Mouse (Mus musculus) testis, adult 2 months (tissue): Measurements from ENCODE around the gene Cd6. TPM values are rescaled to one million over a fixed set of nuclear protein-coding genes. Genes with fewer than 3 reads are reported as not detected.

Experiments
- H3K27ac ChIP-seq: fragments of 200-500 bp; 2 replicates; pipeline ENCODE4 v1.5.1; 2012; ENCODE audit warnings: low read depth, low read length; ENCODE audit not compliant: control insufficient read depth, insufficient read depth
- H3K27me3 ChIP-seq: fragments of 200-500 bp; 2 replicates; pipeline ENCODE4 v1.6.1; 2012; ENCODE audit warnings: mild to moderate bottlenecking, low read length, moderate library complexity; ENCODE audit not compliant: control insufficient read depth, insufficient read depth
- H3K36me3 ChIP-seq: fragments of 200-500 bp; 2 replicates; pipeline ENCODE4 v1.6.1; 2012; ENCODE audit warnings: mild to moderate bottlenecking, low read length; ENCODE audit not compliant: control insufficient read depth, insufficient read depth
- H3K4me1 ChIP-seq: fragments of 200-500 bp; 2 replicates; pipeline ENCODE4 v1.6.1; 2012; ENCODE audit warnings: low read length; ENCODE audit not compliant: control insufficient read depth, insufficient read depth
- H3K4me3 ChIP-seq: fragments of 200-500 bp; 2 replicates; pipeline ENCODE4 v1.5.1; 2012; ENCODE audit warnings: low read depth, mild to moderate bottlenecking, low read length, moderate library complexity, mixed read lengths; ENCODE audit not compliant: control insufficient read depth
- CTCF ChIP-seq: fragments of 200-500 bp; IDR thresholded peaks from 2 replicates; pipeline ENCODE4 v1.5.1; 2012; ENCODE audit warnings: low read depth, mild to moderate bottlenecking, inconsistent platforms, low read length, moderate library complexity; ENCODE audit not compliant: control insufficient read depth, insufficient read depth, insufficient replicate concordance
- POLR2A ChIP-seq: fragments of 200-500 bp; IDR thresholded peaks from 2 replicates; pipeline ENCODE4 v1.6.1; 2012; ENCODE audit warnings: low read depth, mild to moderate bottlenecking, inconsistent platforms, low read length, moderate library complexity; ENCODE audit not compliant: control insufficient read depth
- polyA plus RNA-seq: library from polyadenylated mRNA; depleted of rRNA; stranded (reverse); fragments of >200 nt; gene quantifications from 2 replicates; pipeline ENCODE4 v1.2.3, GENCODE M21; 2012; rRNA removed

Cd6 gene
- polyA plus RNA-seq, 1 experiment: not detected

- Histone ChIP-seq H3K4me3 (no peak overlapping the region), H3K27me3 (no peaks in the 10 kb centered on the region), H3K36me3 (no peaks in the 10 kb centered on the region), H3K4me1 (peaks cover 3% of the 10 kb centered on the region; the same call in 1 of the 2 replicates), H3K27ac (no peak overlapping the region)
- TF ChIP-seq POLR2A (no peak), CTCF (no peak)
These were observed 87.7 kb downstream of the Cd6 start for GRCm38 (mm10) chr19:10742145-10742544.

GRCm38 (mm10) chr19:10740641-10741440, 89.0 kb downstream of the Cd6 start:
- Histone ChIP-seq H3K36me3 (no peaks in the 10 kb centered on the region), H3K4me1 (peaks cover 3% of the 10 kb centered on the region; the same call in 1 of the 2 replicates), H3K27ac (no peak overlapping the region), H3K27me3 (no peaks in the 10 kb centered on the region), H3K4me3 (no peak overlapping the region)
- TF ChIP-seq CTCF (no peak), POLR2A (no peak)

GRCm38 (mm10) chr19:10739916-10740315, 89.9 kb downstream of the Cd6 start:
- no peak overlapping the region for H3K4me3 ChIP-seq
- TF ChIP-seq CTCF: no peak
- no peak for TF ChIP-seq POLR2A
- H3K36me3 ChIP-seq: no peaks in the 10 kb centered on the region
- no peaks in the 10 kb centered on the region for H3K27me3 ChIP-seq
- H3K4me1 ChIP-seq: peaks cover 3% of the 10 kb centered on the region; the same call in 1 of the 2 replicates
- no peak overlapping the region for H3K27ac ChIP-seq

Other genes starting within 250 kb of the Cd6 start
- gene Ddb1, start 224.7 kb downstream of the Cd6 start, polyA plus RNA-seq: 91.2 and 95.5 TPM in 2 replicates
- gene Tkfc, start 224.4 kb downstream of the Cd6 start, polyA plus RNA-seq: 166 and 174 TPM in 2 replicates
- gene Vwce, start 195.8 kb downstream of the Cd6 start, polyA plus RNA-seq: 1.3 and 2.2 TPM in 2 replicates
- 0.10 and 0.20 TPM in 2 replicates for gene Pga5, start 152.0 kb downstream of the Cd6 start, polyA plus RNA-seq
- gene Vps37c, start 141.3 kb downstream of the Cd6 start, polyA plus RNA-seq: 29.0 and 33.6 TPM in 2 replicates
- gene Cd5, start 91.1 kb downstream of the Cd6 start, polyA plus RNA-seq: 0.06 and 0.18 TPM in 2 replicates
- 0.43 and 0.67 TPM in 2 replicates for gene Slc15a3, start 9.7 kb upstream of the Cd6 start, polyA plus RNA-seq
- 2.6 and 3.1 TPM in 2 replicates for gene Tmem132a, start 39.9 kb upstream of the Cd6 start, polyA plus RNA-seq
- 40.3 and 44.3 TPM in 2 replicates for gene Tmem109, start 51.9 kb upstream of the Cd6 start, polyA plus RNA-seq
- gene Prpf19, start 65.2 kb upstream of the Cd6 start, polyA plus RNA-seq: 86.2 and 86.5 TPM in 2 replicates
- 0.15 and 0.24 TPM in 2 replicates for gene Zp1, start 90.6 kb upstream of the Cd6 start, polyA plus RNA-seq
- 0.88 and 1.2 TPM in 2 replicates for gene Ptgdr2, start 107.1 kb upstream of the Cd6 start, polyA plus RNA-seq
- gene Ccdc86, start 119.2 kb upstream of the Cd6 start, polyA plus RNA-seq: 13.5 and 15.3 TPM in 2 replicates
- 0.48 and 2.2 TPM in 2 replicates for gene Ms4a10, start 144.6 kb upstream of the Cd6 start, polyA plus RNA-seq
- gene Ms4a15, start 163.2 kb upstream of the Cd6 start, polyA plus RNA-seq: 0.11 and 0.65 TPM in 2 replicates
- 0.83 and 1.2 TPM in 2 replicates for gene Ms4a18, start 188.0 kb upstream of the Cd6 start, polyA plus RNA-seq